Mouse (Mus musculus) splenic B cell, adult 2 months (primary cell): ENCODE measurements around the gene Vmn1r229.

Experiments
- DNase-seq: peaks from one replicate; pipeline ENCODE4 v3.0.0-alpha.2; 2011; ENCODE audit warnings: low read depth, low spot score
- H3K27me3 ChIP-seq: 2 replicates; pipeline ENCODE4 v1.6.1; 2012; ENCODE audit warnings: mild to moderate bottlenecking, low read length, moderate library complexity, mixed read lengths; ENCODE audit not compliant: control insufficient read depth, poor library complexity, insufficient read depth, severe bottlenecking
- H3K36me3 ChIP-seq: 2 replicates; pipeline ENCODE4 v1.6.1; 2012; ENCODE audit warnings: mild to moderate bottlenecking, low read length, moderate library complexity, mixed read lengths; ENCODE audit not compliant: control insufficient read depth, poor library complexity, insufficient read depth, severe bottlenecking

Gene Vmn1r229

DNA sequence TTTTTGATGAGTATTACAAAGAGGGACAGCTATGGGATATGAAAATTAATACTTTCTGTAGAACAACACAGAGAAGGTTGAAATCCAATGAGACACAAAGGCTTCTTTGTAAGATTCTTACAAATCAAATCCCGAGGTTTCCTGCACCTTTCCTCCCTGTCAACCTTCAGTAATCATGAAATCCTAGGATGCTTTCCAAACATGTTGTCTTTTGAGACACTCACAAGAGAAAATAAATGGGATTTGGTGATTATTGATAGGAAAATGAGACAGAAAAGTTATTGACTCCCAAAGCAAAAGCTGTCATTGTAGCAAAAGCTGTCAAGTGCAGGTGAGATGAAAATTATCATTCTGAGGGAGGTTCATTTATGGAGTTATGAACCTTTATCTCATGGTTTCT is at the start of gene Vmn1r229:
Gene Vmn1r229, plus strand, starts transcription at position 301 of the 400 bp plus-strand sequence.
- no peaks in the 10 kb centered on the region for H3K27me3 ChIP-seq
- DNase-seq, result no peak
- H3K36me3 ChIP-seq, result no peaks in the 10 kb centered on the region

DNA sequence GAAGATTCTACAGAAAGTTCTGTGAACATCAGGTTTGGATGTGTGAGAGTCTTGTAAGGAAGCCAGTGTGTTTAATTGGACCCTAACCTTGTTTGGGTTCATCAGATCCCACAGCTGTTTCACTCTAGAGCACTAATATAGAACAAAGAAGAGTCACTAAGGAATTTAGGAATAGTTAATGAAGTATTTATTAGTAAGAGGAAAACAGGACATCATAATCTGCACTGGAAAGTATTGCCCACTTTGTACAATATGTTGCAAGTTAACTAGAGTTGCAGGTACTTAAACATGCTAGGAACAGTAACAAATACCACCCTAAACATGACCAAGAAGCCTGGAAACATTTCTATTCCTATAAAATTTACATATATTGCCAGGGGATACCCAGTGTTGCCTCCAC is 25.3 kb upstream of the Vmn1r229 start, which contains the start of gene Vmn1r228:
Gene Vmn1r228, minus strand, starts transcription at position 101 of the 400 bp plus-strand sequence.
- Histone ChIP-seq H3K36me3 (no peaks in the 10 kb centered on the region), H3K27me3 (no peaks in the 10 kb centered on the region)
- DNase-seq, result no peak

DNA sequence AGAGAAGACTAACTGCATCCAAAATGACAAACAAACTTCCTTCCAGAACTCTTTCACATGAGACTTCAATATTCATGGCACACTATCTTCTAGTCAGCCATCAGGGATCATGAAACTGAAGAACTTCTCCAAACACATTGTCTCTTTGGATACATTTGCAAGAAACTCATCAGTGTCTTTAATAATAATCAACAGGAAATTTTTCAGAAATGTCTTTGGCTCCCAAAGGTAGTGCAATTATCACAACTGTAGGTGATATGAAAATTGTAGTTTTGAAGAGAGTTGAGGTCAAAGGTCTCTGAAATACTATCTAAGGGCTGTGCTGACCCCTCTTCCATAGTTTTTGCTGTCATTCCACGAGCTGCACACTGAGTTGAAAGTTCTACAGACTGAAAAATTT is 28.8 kb downstream of the Vmn1r229 start, which contains the start of gene Vmn1r230:
Gene Vmn1r230, plus strand, starts transcription at position 301 of the 400 bp plus-strand sequence.
- H3K36me3 ChIP-seq, result no peaks in the 10 kb centered on the region
- DNase-seq, result no peak

More for the DNA sequence above, 28.8 kb downstream of the Vmn1r229 start, which contains the start of gene Vmn1r230:
- H3K27me3 ChIP-seq, result no peaks in the 10 kb centered on the region
